Mouse (Mus musculus) subcutaneous adipose tissue, adult 2 months (tissue): Measurements from ENCODE around the gene Gm20908. TPM values are rescaled to one million over a fixed set of nuclear protein-coding genes. Genes with fewer than 3 reads are reported as not detected.

Source experiments
- polyA plus RNA-seq: library from polyadenylated mRNA; depleted of rRNA; stranded (reverse); fragments of >200 nt; gene quantifications from 2 replicates; pipeline ENCODE4 v1.2.3, GENCODE M21; 2012; ENCODE audit warnings: low replicate concordance; rRNA removed

Gene Gm20908
- polyA plus RNA-seq, result not detected in 2 replicates

DNA sequence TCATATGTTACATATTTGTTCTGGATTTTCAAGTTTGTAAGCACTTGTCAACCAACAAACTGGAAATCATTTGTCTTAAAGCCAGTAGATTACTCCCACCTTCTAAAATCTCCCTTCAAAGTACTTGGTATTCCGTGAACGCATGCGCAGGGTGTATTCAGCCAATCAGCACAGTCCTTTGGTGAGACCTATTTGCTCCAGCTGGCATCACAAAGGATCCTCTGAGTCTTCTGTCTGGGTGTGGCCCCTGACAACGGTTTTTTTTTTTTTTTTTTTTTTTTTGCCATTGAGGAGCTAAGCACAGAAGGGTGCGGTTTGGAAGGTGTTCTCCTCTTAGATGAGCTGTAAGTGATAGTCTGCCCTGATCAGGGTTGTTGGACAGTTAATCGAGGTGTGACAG is at the start of gene Gm20908:
Gene Gm20908, plus strand, starts transcription at position 301 of the 400 bp plus-strand sequence.

